Mouse (Mus musculus) lung, postnatal 0 days (tissue): ENCODE measurements around the gene Jak3. TPM values are rescaled to one million over a fixed set of nuclear protein-coding genes. Genes with fewer than 3 reads are reported as not detected.
A peak's percentile ranks its signal among the peaks of the same experiment; 100 is the strongest.

Experiments used
- ATAC-seq: fragments of 200-750 bp; cut with Nextera tagmentation; 2 replicates; pipeline ENCODE4 v1.8.0; 2017; ENCODE audit warnings: moderate library complexity
- DNase-seq: peaks from one replicate; pipeline ENCODE4 v3.0.0-alpha.2; 2016; ENCODE audit warnings: low spot score
- H3K27ac ChIP-seq: fragments of 300-500 bp; sonication (generic); 2 replicates; pipeline ENCODE4 v1.5.1; 2014; ENCODE audit warnings: antibody characterized with exemption, mild to moderate bottlenecking, low read length, mixed read lengths
- H3K27me3 ChIP-seq: fragments of 300-500 bp; sonication (generic); replicated peaks from 2 replicates; pipeline ENCODE4 v1.6.1; 2014; ENCODE audit warnings: low read length, mixed read lengths; ENCODE audit not compliant: insufficient read depth
- H3K36me3 ChIP-seq: fragments of 300-500 bp; sonication (generic); 2 replicates; pipeline ENCODE4 v1.6.1; 2014; ENCODE audit warnings: low read length, mixed read lengths; ENCODE audit not compliant: insufficient read depth
- H3K4me1 ChIP-seq: fragments of 300-500 bp; sonication (generic); 2 replicates; pipeline ENCODE4 v1.6.1; 2014; ENCODE audit warnings: antibody characterized with exemption, low read depth, low read length, mixed read lengths; ENCODE audit not compliant: insufficient read depth
- H3K4me2 ChIP-seq: fragments of 300-500 bp; sonication (generic); replicated peaks from 2 replicates; pipeline ENCODE4 v1.6.1; 2014; ENCODE audit warnings: low read depth, mild to moderate bottlenecking, low read length, moderate library complexity, mixed read lengths
- H3K4me3 ChIP-seq: fragments of 300-500 bp; sonication (generic); 2 replicates; pipeline ENCODE4 v1.5.1; 2014; ENCODE audit warnings: low read depth, low read length
- H3K9ac ChIP-seq: fragments of 300-500 bp; sonication (generic); replicated peaks from 2 replicates; pipeline ENCODE4 v1.6.1; 2014; ENCODE audit warnings: low read depth, mild to moderate bottlenecking
- H3K9me3 ChIP-seq: fragments of 300-500 bp; sonication (generic); 2 replicates; pipeline ENCODE4 v1.6.1; 2016; ENCODE audit warnings: low read length, mixed read lengths
- CTCF ChIP-seq: IDR thresholded peaks from 2 replicates; pipeline ENCODE4 v1.5.1; 2016; ENCODE audit warnings: antibody characterized with exemption, mild to moderate bottlenecking
- EP300 ChIP-seq: IDR thresholded peaks from 2 replicates; pipeline ENCODE4 v1.6.1; 2016; ENCODE audit warnings: antibody characterized with exemption, mild to moderate bottlenecking, control low read depth
- WGBS: fragments of 180-500 bp; shearing (Covaris S2); extraction: QIAGEN DNeasy Blood & Tissue Kit; methylation state at CpG from one replicate; pipeline ENCODE4 v1.1.7; 2014; 5-methylcytosine and 5-hydroxymethylcytosine counted together
- polyA plus RNA-seq: library from polyadenylated mRNA; unstranded; fragments of >200 nt; fragmentation: Nextera tagmentation; extraction: Ambion mirVana; gene quantifications from 2 replicates; pipeline ENCODE4 v1.2.1, GENCODE M21; 2015

Jak3 gene
- 7.7 and 10.0 TPM in 2 replicates for polyA plus RNA-seq

DNA sequence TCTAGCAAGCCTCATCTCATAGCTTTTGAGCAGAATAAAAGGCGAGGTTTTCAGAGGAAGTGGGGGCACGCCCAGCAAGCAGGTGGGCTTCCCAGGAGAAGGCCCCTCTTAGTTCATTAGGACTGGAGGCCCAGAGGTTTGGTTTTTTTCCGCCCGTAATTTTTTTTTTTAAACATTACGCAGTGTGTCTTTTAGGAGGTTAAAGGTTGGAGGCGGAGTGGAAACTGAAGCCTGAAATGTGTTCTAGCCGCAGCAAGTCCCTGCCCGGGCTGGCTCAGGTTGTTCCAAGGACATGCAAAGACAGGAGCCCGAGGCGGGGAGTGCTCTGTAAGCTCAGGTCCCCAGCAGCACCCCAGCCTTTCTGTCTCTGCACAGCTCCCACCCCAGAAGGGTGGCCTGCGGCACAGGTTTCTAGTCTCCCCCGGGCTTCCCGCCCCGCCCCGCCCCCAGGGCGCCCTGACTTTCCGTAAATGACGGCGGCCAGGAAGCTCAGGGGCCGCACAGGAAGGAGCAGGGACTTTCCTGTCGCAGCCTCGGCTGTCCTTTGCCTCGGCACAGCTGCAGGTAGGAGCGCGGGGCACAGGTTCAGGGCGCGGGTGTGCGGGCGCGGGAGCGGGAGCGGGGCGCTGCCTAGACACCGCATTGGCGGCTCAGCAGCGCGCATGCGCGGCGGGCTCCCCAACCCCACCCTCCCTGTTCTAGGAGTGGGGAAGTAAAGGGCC, at the start of gene Jak3:
TSS of gene Jak3 (plus strand) at position 277 of the 722 bp plus-strand sequence.
- H3K9me3 ChIP-seq = no peaks in the 10 kb centered on the region
- peak within 1 kb of the TSS; percentile 65 for H3K27ac ChIP-seq
- no peaks in the 10 kb centered on the region for H3K36me3 ChIP-seq
- H3K4me2 ChIP-seq = peak within 1 kb of the TSS; percentile 78
- no peaks in the 10 kb centered on the region; the same call in 1 of the 2 replicates for H3K27me3 ChIP-seq
- DNase-seq (peak; percentile 76), ATAC-seq (peak; percentile 62)
- H3K4me3 ChIP-seq = peak within 1 kb of the TSS; percentile 58
- peaks cover 11% of the 10 kb centered on the region for H3K4me1 ChIP-seq
- 5% methylated on average over 33 of the region's 40 CpGs for WGBS
- peak within 1 kb of the TSS; percentile 51 for H3K9ac ChIP-seq
- TF ChIP-seq EP300 (peak; percentile 8; the same call in 1 of the 2 replicates), CTCF (no peak)

DNA sequence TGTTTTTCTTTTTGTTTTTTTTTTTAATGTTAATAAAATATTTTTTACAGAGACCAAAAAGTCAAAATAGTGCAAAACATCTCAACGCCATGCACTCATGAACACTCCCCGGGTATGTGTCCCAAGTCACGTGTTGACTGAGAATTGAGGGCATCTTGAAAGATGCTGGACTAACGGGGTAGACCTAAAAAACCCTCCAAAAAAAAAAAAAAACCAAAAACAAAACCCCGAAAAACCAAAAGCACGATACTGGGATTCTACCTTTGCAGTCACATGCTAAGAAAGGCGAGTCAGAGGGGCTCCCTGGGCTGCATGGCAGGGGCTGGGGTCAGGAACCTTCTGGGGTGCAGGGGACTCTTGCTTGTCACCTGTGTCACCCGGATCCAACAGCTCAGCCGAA, 49.3 kb upstream of the Jak3 start:
- no peak overlapping the region for H3K27ac ChIP-seq
- DNase-seq (no peak), ATAC-seq (no peak)
- 0 out of 2 replicates have a peak, but pooled peaks cover 7% of the 10 kb centered on the region for H3K27me3 ChIP-seq
- no peak overlapping the region for H3K4me2 ChIP-seq
- TF ChIP-seq CTCF = no peak
- TF ChIP-seq EP300 = no peak
- H3K4me3 ChIP-seq = no peak overlapping the region
- peaks cover 13% of the 10 kb centered on the region; the same call in 1 of the 2 replicates for H3K4me1 ChIP-seq
- H3K9me3 ChIP-seq = no peaks in the 10 kb centered on the region
- H3K36me3 ChIP-seq = peaks cover 29% of the 10 kb centered on the region
- 77% methylated on average over 9 of the region's 9 CpGs for WGBS
- no peak overlapping the region for H3K9ac ChIP-seq

DNA sequence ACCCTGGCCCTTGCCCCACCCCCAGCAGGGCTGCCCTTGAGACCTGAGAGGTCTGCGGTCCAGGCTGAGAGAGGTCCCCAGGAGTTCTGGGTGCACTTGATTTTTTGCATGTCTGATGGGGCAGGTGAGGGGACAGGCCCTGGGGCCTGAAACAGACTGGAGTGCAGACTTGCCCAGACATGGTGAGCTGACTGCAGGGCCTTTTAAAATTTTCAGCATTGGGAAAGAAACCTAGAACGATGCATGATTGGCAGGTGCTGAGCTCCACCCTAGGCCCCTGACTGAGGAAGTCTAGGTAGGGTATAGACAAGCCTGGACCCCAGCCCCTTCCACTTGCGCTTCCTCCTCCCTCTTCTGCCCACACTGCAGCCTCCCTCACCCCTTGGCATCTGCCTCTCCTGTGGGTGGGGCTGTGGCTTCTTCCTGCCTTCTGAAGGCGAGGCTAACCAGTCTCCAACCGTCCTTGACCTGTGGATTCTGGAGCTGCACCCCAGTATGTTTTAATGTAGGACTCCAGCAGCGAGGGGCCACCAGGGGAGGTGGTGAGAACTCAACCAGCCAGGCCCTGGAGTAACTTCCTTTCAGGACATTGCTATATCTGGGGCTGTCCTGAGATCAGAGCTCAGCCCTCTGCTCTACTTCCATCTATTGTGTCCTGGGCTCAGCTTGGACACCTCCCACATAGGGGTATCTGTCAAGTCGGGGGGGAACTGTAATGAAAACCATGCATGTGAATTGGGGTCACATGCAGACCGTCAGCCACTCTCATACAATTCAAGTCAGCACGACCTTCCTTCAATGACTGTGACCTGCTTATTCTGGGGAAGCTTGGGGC, 48.6 kb upstream of the Jak3 start:
- TF ChIP-seq CTCF (peak; percentile 33; the same call in 1 of the 2 replicates), EP300 (no peak)
- WGBS = 39% methylated on average over 9 of the region's 9 CpGs
- H3K9ac ChIP-seq = no peak overlapping the region

DNA sequence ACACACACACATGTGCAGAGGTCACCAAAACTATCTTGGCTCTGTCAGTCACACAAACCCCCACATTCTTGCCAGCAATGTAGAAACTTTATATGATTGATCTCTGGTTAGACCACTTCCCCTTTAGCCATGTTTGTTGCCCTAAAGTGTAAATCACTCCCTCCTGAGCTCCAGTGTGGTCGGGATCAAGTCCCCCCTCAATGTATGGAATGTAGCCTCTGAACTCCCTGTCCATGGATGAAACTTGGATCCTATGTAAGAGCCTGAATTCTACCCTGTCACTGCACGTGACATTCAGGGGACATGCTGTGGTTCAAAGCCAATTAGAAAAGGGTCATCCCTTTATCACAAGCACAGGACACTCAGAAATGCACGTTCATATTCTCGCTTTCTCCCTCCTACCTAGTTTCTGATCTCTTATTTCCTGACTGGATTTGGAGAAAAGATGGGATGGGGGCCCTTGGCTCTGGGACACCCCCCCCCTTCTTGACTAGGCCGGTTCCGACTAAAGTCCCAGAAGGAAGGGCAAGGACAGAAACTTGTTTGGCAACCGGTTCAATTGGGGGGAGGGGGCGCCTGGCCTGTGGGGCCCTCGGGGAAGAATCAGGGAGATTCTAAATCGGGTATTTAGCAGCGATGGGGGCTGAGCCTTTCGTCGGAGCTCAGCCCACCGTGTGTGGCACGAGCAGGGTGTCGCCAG, 47.5 kb upstream of the Jak3 start:
- Histone ChIP-seq H3K36me3 (peaks cover 11% of the 10 kb centered on the region), H3K4me2 (peak overlapping the region; percentile 91), H3K4me3 (peak overlapping the region; percentile 39), H3K27me3 (0 out of 2 replicates have a peak, but pooled peaks cover 7% of the 10 kb centered on the region), H3K9me3 (no peaks in the 10 kb centered on the region), H3K27ac (peak overlapping the region; percentile 66), H3K4me1 (peaks cover 13% of the 10 kb centered on the region; the same call in 1 of the 2 replicates), H3K9ac (peak overlapping the region; percentile 48; the same call in 1 of the 2 replicates)
- TF ChIP-seq CTCF = no peak
- TF ChIP-seq EP300 = 0 out of 2 replicates have a peak, but pooled peaks have one; percentile 1
- DNase-seq = peak; percentile 47
- no peak for ATAC-seq
- 5% methylated on average over 16 of the region's 16 CpGs for WGBS

More for the DNA sequence above, 48.6 kb upstream of the Jak3 start:
- Histone ChIP-seq H3K27me3 (0 out of 2 replicates have a peak, but pooled peaks cover 7% of the 10 kb centered on the region), H3K4me1 (peaks cover 13% of the 10 kb centered on the region; the same call in 1 of the 2 replicates), H3K36me3 (peaks cover 22% of the 10 kb centered on the region), H3K27ac (peak overlapping the region; percentile 66), H3K4me3 (no peak overlapping the region), H3K9me3 (no peaks in the 10 kb centered on the region), H3K4me2 (0 out of 2 replicates have a peak overlapping the region, but pooled peaks have one; percentile 11)
- ATAC-seq (peak; percentile 32; the same call in 1 of the 2 replicates), DNase-seq (peak; percentile 32)

DNA sequence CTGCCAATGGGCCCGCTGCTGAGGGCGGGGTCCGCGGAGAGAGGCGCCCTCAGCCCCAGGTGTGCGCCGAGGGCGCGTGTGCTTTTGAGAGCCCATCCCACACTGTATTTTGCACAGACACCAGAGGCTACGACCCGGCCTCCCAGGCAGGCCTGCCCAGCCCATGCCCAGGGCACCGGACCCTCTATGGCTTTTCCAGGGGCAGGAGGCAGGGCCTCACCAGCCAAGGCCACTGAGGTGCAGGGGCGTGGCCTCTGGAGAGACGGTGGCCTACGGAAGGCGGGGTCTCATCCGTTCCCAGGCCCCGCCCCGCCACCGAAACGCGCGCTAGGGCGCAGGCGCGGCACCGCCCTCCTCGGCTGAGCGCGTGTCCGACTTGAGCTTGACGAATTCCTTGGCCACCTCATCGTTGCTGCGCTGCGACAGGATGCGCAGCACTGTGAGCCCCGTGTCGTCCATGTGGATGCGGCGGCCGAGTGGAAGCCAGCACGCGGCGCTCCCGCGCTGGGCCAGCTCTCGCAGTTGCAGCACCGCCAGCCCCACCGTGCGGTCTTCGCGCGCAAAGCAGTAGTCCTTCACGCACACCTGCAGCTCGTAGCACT, 46.9 kb upstream of the Jak3 start:
- Histone ChIP-seq H3K27ac (peak overlapping the region; percentile 38; the same call in 1 of the 2 replicates), H3K9me3 (no peaks in the 10 kb centered on the region), H3K36me3 (peaks cover 5% of the 10 kb centered on the region), H3K9ac (peak overlapping the region; percentile 48; the same call in 1 of the 2 replicates), H3K27me3 (0 out of 2 replicates have a peak, but pooled peaks cover 11% of the 10 kb centered on the region), H3K4me2 (peak overlapping the region; percentile 91), H3K4me1 (peaks cover 13% of the 10 kb centered on the region; the same call in 1 of the 2 replicates), H3K4me3 (peak overlapping the region; percentile 39)
- TF ChIP-seq CTCF (peak; percentile 70), EP300 (no peak)
- DNase-seq (peak; percentile 94), ATAC-seq (peak; percentile 89)
- WGBS = under 1% methylated on average over 50 of the region's 55 CpGs
